ENCODE assay signal across 8 mouse cellular contexts in genomic region chr19:45207662-45208437, GRCm38 (mm10). TPM values are rescaled to one million over a fixed set of nuclear protein-coding genes. Genes with fewer than 3 reads are reported as not detected.
DNase-seq lines count a peak whose midpoint lies in the region; ATAC-seq lines count a peak whose summit lies in the region.

No protein-coding gene starts in this region.

- no peak overlapping the region for H3K9ac ChIP-seq in embryonic facial prominence, embryonic 12.5 days
- H3K9ac ChIP-seq in intestine, embryonic 14.5 days (ENCODE audit: low read length), result no peak overlapping the region

- WGBS in embryonic facial prominence, embryonic 12.5 days, result 29% methylated on average over 19 of the region's 19 CpGs
- 26% methylated on average over 19 of the region's 19 CpGs for WGBS in intestine, embryonic 14.5 days

- H3K4me1 ChIP-seq in embryonic facial prominence, embryonic 12.5 days, result peaks cover 8% of the 10 kb centered on the region; the same call in 1 of the 2 replicates
- 0 out of 2 replicates have a peak, but pooled peaks cover 5% of the 10 kb centered on the region for H3K4me1 ChIP-seq in intestine, embryonic 14.5 days (replicated peaks; ENCODE audit: control insufficient read depth, insufficient read depth, low read length)

- peaks cover 10% of the 10 kb centered on the region for H3K27me3 ChIP-seq in embryonic facial prominence, embryonic 12.5 days
- 0 out of 2 replicates have a peak, but pooled peaks cover 11% of the 10 kb centered on the region for H3K27me3 ChIP-seq in intestine, embryonic 14.5 days (replicated peaks; ENCODE audit: control insufficient read depth, insufficient read depth, low read length)

- peak; percentile 77; the same call in 1 of the 2 replicates for ATAC-seq in embryonic facial prominence, embryonic 12.5 days (ENCODE audit: insufficient number of reproducible peaks, insufficient read depth, low FRiP score, low TSS enrichment)
- peak; percentile 53; the same call in 1 of the 2 replicates for ATAC-seq in intestine, embryonic 14.5 days (replicated peaks; ENCODE audit: low FRiP score, low TSS enrichment, low read depth)
- peak; percentile 77 for ATAC-seq in megakaryocyte-erythroid progenitor cell, adult 5-6 weeks (replicated peaks; ENCODE audit: low FRiP score, low TSS enrichment, poor library complexity, severe bottlenecking)
- no peak for ATAC-seq in frontal cortex, adult (ENCODE audit: low TSS enrichment)

- peak; percentile 47 to 49 for DNase-seq in heart, adult 18-20 months
- DNase-seq in heart, adult 9 months (ENCODE audit: low spot score in 2 of 2), result no peak
- DNase-seq in intestine, embryonic 14.5 days (ENCODE audit: low spot score), result peak; percentile 69
- DNase-seq in urinary bladder, postnatal 36 days (ENCODE audit: low spot score in 2 of 2), result no peak
- no peak for DNase-seq in thymus, postnatal 25 days

- peak overlapping the region; percentile 13 for H3K4me3 ChIP-seq in embryonic facial prominence, embryonic 12.5 days
- peak overlapping the region; percentile 12 for H3K4me3 ChIP-seq in intestine, embryonic 14.5 days (ENCODE audit: low read depth, low read length)

- H3K4me2 ChIP-seq in embryonic facial prominence, embryonic 12.5 days (replicated peaks), result peak overlapping the region; percentile 36
- H3K4me2 ChIP-seq in intestine, embryonic 14.5 days (ENCODE audit: low read length), result peak overlapping the region; percentile 49

- no peaks in the 10 kb centered on the region for H3K36me3 ChIP-seq in embryonic facial prominence, embryonic 12.5 days
- no peaks in the 10 kb centered on the region for H3K36me3 ChIP-seq in intestine, embryonic 14.5 days (ENCODE audit: control insufficient read depth, insufficient read depth, low read length)

- H3K9me3 ChIP-seq in embryonic facial prominence, embryonic 12.5 days, result no peaks in the 10 kb centered on the region; the same call in 1 of the 2 replicates
- H3K9me3 ChIP-seq in intestine, embryonic 14.5 days (ENCODE audit: control insufficient read depth, low read length), result no peaks in the 10 kb centered on the region

- peak overlapping the region; percentile 46; the same call in 1 of the 2 replicates for H3K27ac ChIP-seq in embryonic facial prominence, embryonic 12.5 days
- no peak overlapping the region; the same call in 1 of the 2 replicates for H3K27ac ChIP-seq in intestine, embryonic 14.5 days (ENCODE audit: low read depth)

RNA-seq across cellular contexts. Expression of gene Lbx1, which starts 27.8 kb away (rescaled TPM):
- under 1 TPM in 1 of 2 experiments, not detected in 1; 0.18 TPM for total RNA-seq in heart, adult 18-20 months (2021)
- 0.64 and 1.2 TPM in 2 replicates for polyA plus RNA-seq in embryonic facial prominence, embryonic 12.5 days (2016; fragmentation: Nextera tagmentation; extraction: Ambion mirVana)
- not detected in 2 replicates for polyA plus RNA-seq in intestine, embryonic 14.5 days (2014; fragmentation: Nextera tagmentation; extraction: Ambion mirVana)
- not detected in 2 replicates for total RNA-seq in megakaryocyte-erythroid progenitor cell, adult 5-6 weeks (2014; fragmentation: Nextera tagmentation)
- total RNA-seq in megakaryocyte-erythroid progenitor cell, adult 5-6 weeks (2017), result not detected in 2 replicates

RNA-seq across cellular contexts. Expression of gene Tlx1, which starts 57.4 kb away (rescaled TPM):
- not detected for total RNA-seq in heart, adult 18-20 months (2021)
- 2.8 and 3.8 TPM in 2 replicates for polyA plus RNA-seq in embryonic facial prominence, embryonic 12.5 days (2016; fragmentation: Nextera tagmentation; extraction: Ambion mirVana)
- polyA plus RNA-seq in intestine, embryonic 14.5 days (2014; fragmentation: Nextera tagmentation; extraction: Ambion mirVana), result 0.16 TPM in 1 of 2 replicates, not detected in the other
- total RNA-seq in megakaryocyte-erythroid progenitor cell, adult 5-6 weeks (2014; fragmentation: Nextera tagmentation), result not detected in 2 replicates
- total RNA-seq in megakaryocyte-erythroid progenitor cell, adult 5-6 weeks (2017), result not detected in 2 replicates

Comparison
In these comparisons a context has a peak if more than half of its experiments do, and no peak if none do; other contexts are left out.
1. DNase-seq: peak in heart, adult 18-20 months (2 of 2) and intestine, embryonic 14.5 days (single experiment); none in heart, adult 9 months (0 of 2), urinary bladder, postnatal 36 days (0 of 2) and thymus, postnatal 25 days (single experiment).